Comparison of ENCODE assay signal across 9 mouse cellular contexts in genomic region chr17:28909252-28909941, GRCm38 (mm10). TPM values are rescaled to one million over a fixed set of nuclear protein-coding genes. Genes with fewer than 3 reads are reported as not detected.
DNase-seq lines count a peak whose midpoint lies in the region; ATAC-seq and TF ChIP-seq lines count a peak whose summit lies in the region.
"Had no signal": no experiment of that assay in that cellular context is flagged by ENCODE, and none has a peak within 500 bp of the region (broad histone marks: within the 10 kb centered on the region; RNA-seq: fewer than 3 reads in every experiment).

No protein-coding gene starts in this region.

- no peaks in the 10 kb centered on the region for H3K9me3 ChIP-seq in CH12.LX (replicated peaks; ENCODE audit: low read length)
- no peaks in the 10 kb centered on the region for H3K9me3 ChIP-seq in embryonic facial prominence, embryonic 12.5 days
- H3K9me3 ChIP-seq in hindbrain, embryonic 11.5 days (ENCODE audit: control insufficient read depth, low read length), result no peaks in the 10 kb centered on the region
- no peaks in the 10 kb centered on the region for H3K9me3 ChIP-seq in limb, embryonic 11.5 days (ENCODE audit: control insufficient read depth, low read length)
- H3K9me3 ChIP-seq in midbrain, embryonic 13.5 days, result no peaks in the 10 kb centered on the region

- no peak overlapping the region for H3K27ac ChIP-seq in CH12.LX (ENCODE audit: insufficient read depth, low read depth)
- H3K27ac ChIP-seq in embryonic facial prominence, embryonic 12.5 days, result no peak overlapping the region
- no peak overlapping the region for H3K27ac ChIP-seq in hindbrain, embryonic 11.5 days (ENCODE audit: low read depth, low read length)
- H3K27ac ChIP-seq in limb, embryonic 11.5 days (replicated peaks; ENCODE audit: low read depth, low read length), result no peak overlapping the region; the same call in 1 of the 2 replicates
- no peak overlapping the region for H3K27ac ChIP-seq in midbrain, embryonic 13.5 days

- no peak for TF ChIP-seq POLR2A in CH12.LX (IDR thresholded peaks at IDR 0.05; ENCODE audit: low read depth, low read length)

- H3K36me3 ChIP-seq in CH12.LX (replicated peaks in 1 of 2; ENCODE audit: control insufficient read depth in 1 of 2, insufficient read depth in 1 of 2, low read length in 1 of 2), result no peaks in the 10 kb centered on the region
- H3K36me3 ChIP-seq in embryonic facial prominence, embryonic 12.5 days, result no peaks in the 10 kb centered on the region
- no peaks in the 10 kb centered on the region for H3K36me3 ChIP-seq in hindbrain, embryonic 11.5 days (ENCODE audit: control insufficient read depth, insufficient read depth, low read length)
- no peaks in the 10 kb centered on the region for H3K36me3 ChIP-seq in limb, embryonic 11.5 days (ENCODE audit: control insufficient read depth, insufficient read depth, low read length)
- H3K36me3 ChIP-seq in midbrain, embryonic 13.5 days, result no peaks in the 10 kb centered on the region

- no peak for TF ChIP-seq EP300 in CH12.LX (IDR thresholded peaks at IDR 0.05; ENCODE audit: low read length)

- peak; percentile 16 for TF ChIP-seq RAD21 in CH12.LX (IDR thresholded peaks at IDR 0.05; ENCODE audit: low read depth, low read length)

- no peak overlapping the region for H3K4me3 ChIP-seq in CH12.LX (replicated peaks in 1 of 3; ENCODE audit: low read depth in 2 of 3, low read length in 2 of 3, poor library complexity in 1 of 3)
- peak overlapping the region; percentile 28 for H3K4me3 ChIP-seq in embryonic facial prominence, embryonic 12.5 days
- H3K4me3 ChIP-seq in hindbrain, embryonic 11.5 days (ENCODE audit: low read depth, low read length), result peak overlapping the region; percentile 10
- H3K4me3 ChIP-seq in limb, embryonic 11.5 days (ENCODE audit: low read depth, low read length), result peak overlapping the region; percentile 15
- H3K4me3 ChIP-seq in midbrain, embryonic 13.5 days (replicated peaks), result peak overlapping the region; percentile 19; the same call in 1 of the 2 replicates

- in situ Hi-C loops in CH12.LX (cut with MboI; ENCODE audit: low pct_ligation_motif_present, low pct_unique_long_range_greater_than_20kb, low sequenced_read_pairs), result loop anchor here (10.0 kb wide), 1 partner anchor 105 kb away; no protein-coding TSS in a partner anchor

- H3K9ac ChIP-seq in CH12.LX (ENCODE audit: insufficient read depth, low read depth), result no peak overlapping the region
- no peak overlapping the region for H3K9ac ChIP-seq in embryonic facial prominence, embryonic 12.5 days
- no peak overlapping the region for H3K9ac ChIP-seq in hindbrain, embryonic 11.5 days (ENCODE audit: low read depth, low read length)
- peak overlapping the region; percentile 51; the same call in 1 of the 2 replicates for H3K9ac ChIP-seq in limb, embryonic 11.5 days (ENCODE audit: low read length)
- no peak overlapping the region for H3K9ac ChIP-seq in midbrain, embryonic 13.5 days (replicated peaks)

- DNase-seq in cerebellum, postnatal 25 days, result peak; percentile 37 to 63
- no peak for DNase-seq in cerebellum, adult 8-10 months
- DNase-seq in CH12.LX (ENCODE audit: extremely low read depth), result no peak
- DNase-seq in hindbrain, embryonic 11.5 days (ENCODE audit: low spot score), result peak; percentile 76
- DNase-seq in limb, embryonic 11.5 days (ENCODE audit: low spot score), result peak; percentile 83
- peak; percentile 29 to 43 for DNase-seq in thymus, adult 18-20 months

- no peak for ATAC-seq in embryonic facial prominence, embryonic 12.5 days (ENCODE audit: insufficient number of reproducible peaks, insufficient read depth, low FRiP score, low TSS enrichment)
- no peak for ATAC-seq in hindbrain, embryonic 11.5 days (ENCODE audit: low FRiP score)
- ATAC-seq in limb, embryonic 11.5 days (ENCODE audit: insufficient number of reproducible peaks, low FRiP score, low TSS enrichment, low read depth), result no peak
- ATAC-seq in midbrain, embryonic 13.5 days, result no peak

- no peaks in the 10 kb centered on the region for H3K79me2 ChIP-seq in CH12.LX (replicated peaks; ENCODE audit: control insufficient read depth, extremely low read depth, insufficient read depth, poor library complexity, severe bottlenecking)

- H3K4me2 ChIP-seq in CH12.LX (ENCODE audit: insufficient read depth, low read depth, poor library complexity, severe bottlenecking), result no peak overlapping the region
- H3K4me2 ChIP-seq in embryonic facial prominence, embryonic 12.5 days (replicated peaks), result peak overlapping the region; percentile 51
- peak overlapping the region; percentile 42 for H3K4me2 ChIP-seq in hindbrain, embryonic 11.5 days (replicated peaks; ENCODE audit: low read depth, low read length)
- H3K4me2 ChIP-seq in limb, embryonic 11.5 days (ENCODE audit: low read depth, severe bottlenecking), result peak overlapping the region; percentile 37
- peak overlapping the region; percentile 39 for H3K4me2 ChIP-seq in midbrain, embryonic 13.5 days (replicated peaks)

- dilution Hi-C loops in CH12.LX (cut with MboI; ENCODE audit: extremely low pct_ligation_motif_present, extremely low pct_unique_long_range_greater_than_20kb, low sequenced_read_pairs), result no loop called here

- no peaks in the 10 kb centered on the region; a peak in 1 of 4 replicates for H3K4me1 ChIP-seq in CH12.LX (ENCODE audit: control insufficient read depth in 1 of 2, insufficient read depth in 2 of 2)
- peaks cover 20% of the 10 kb centered on the region for H3K4me1 ChIP-seq in embryonic facial prominence, embryonic 12.5 days
- 0 out of 2 replicates have a peak, but pooled peaks cover 5% of the 10 kb centered on the region for H3K4me1 ChIP-seq in hindbrain, embryonic 11.5 days (replicated peaks; ENCODE audit: control insufficient read depth, insufficient read depth, low read length)
- H3K4me1 ChIP-seq in limb, embryonic 11.5 days (ENCODE audit: control insufficient read depth, insufficient read depth, low read length), result 0 out of 2 replicates have a peak, but pooled peaks cover 3% of the 10 kb centered on the region
- H3K4me1 ChIP-seq in midbrain, embryonic 13.5 days (replicated peaks), result peaks cover 19% of the 10 kb centered on the region

- 7% methylated on average over 29 of the region's 29 CpGs for WGBS in embryonic facial prominence, embryonic 12.5 days
- WGBS in hindbrain, embryonic 11.5 days, result 8% methylated on average over 28 of the region's 29 CpGs
- 6% methylated on average over 29 of the region's 29 CpGs for WGBS in limb, embryonic 11.5 days
- 7% methylated on average over 29 of the region's 29 CpGs for WGBS in midbrain, embryonic 13.5 days

- H3K27me3 ChIP-seq in CH12.LX (replicated peaks), result peaks cover 4% of the 10 kb centered on the region
- H3K27me3 ChIP-seq in embryonic facial prominence, embryonic 12.5 days, result peaks cover 22% of the 10 kb centered on the region
- peaks cover 10% of the 10 kb centered on the region; the same call in 1 of the 2 replicates for H3K27me3 ChIP-seq in hindbrain, embryonic 11.5 days (ENCODE audit: control insufficient read depth, insufficient read depth, low read length)
- H3K27me3 ChIP-seq in limb, embryonic 11.5 days (ENCODE audit: control insufficient read depth, insufficient read depth, low read length), result peaks cover 14% of the 10 kb centered on the region; the same call in 1 of the 2 replicates
- peaks cover 14% of the 10 kb centered on the region for H3K27me3 ChIP-seq in midbrain, embryonic 13.5 days

- peak in 1 of 2 experiments; percentile 60; a peak in 2 of 4 replicates for TF ChIP-seq CTCF in CH12.LX (conservative IDR thresholded peaks at IDR 0.05 in 1 of 2, IDR thresholded peaks at IDR 0.05 in 1 of 2; ENCODE audit: low read depth in 2 of 2, low read length in 2 of 2)

TF ChIP-seq in CH12.LX, 34 proteins besides CTCF, POLR2A, EP300 and RAD21:
- TF ChIP-seq SMC3 (IDR thresholded peaks at IDR 0.05; ENCODE audit: low read depth, low read length) (peak; percentile 43), IRF4 (IDR thresholded peaks at IDR 0.05; ENCODE audit: low read depth, low read length) (no peak)

RNA-seq across cellular contexts. Expression of gene 4930539E08Rik, which starts 5.7 kb away (rescaled TPM):
- total RNA-seq in CH12.LX (2012; rRNA removed) (1.4 TPM in 2 replicates), CH12.LX (2014; rRNA removed) (0.57 and 0.62 TPM in 2 replicates)
- 1.2 and 1.4 TPM in 2 replicates for polyA plus RNA-seq in CH12.LX (2012; ENCODE audit: insufficient read length, low read depth)
- 0.13 and 0.15 TPM in 2 replicates for polyA plus RNA-seq in embryonic facial prominence, embryonic 12.5 days (2016; fragmentation: Nextera tagmentation; extraction: Ambion mirVana)
- 0.03 TPM in 1 of 2 replicates, not detected in the other for polyA plus RNA-seq in hindbrain, embryonic 11.5 days (2014; fragmentation: Nextera tagmentation; extraction: Ambion mirVana)
- polyA plus RNA-seq in limb, embryonic 11.5 days (2014; fragmentation: Nextera tagmentation; extraction: Ambion mirVana), result 0.07 and 0.29 TPM in 2 replicates
- polyA plus RNA-seq in midbrain, embryonic 13.5 days (2015; fragmentation: Nextera tagmentation; extraction: Ambion mirVana), result 0.44 and 1.1 TPM in 2 replicates

RNA-seq across cellular contexts. Expression of gene Pxt1, which starts 34.2 kb away (rescaled TPM):
- total RNA-seq in CH12.LX (2012; rRNA removed) (not detected in 2 replicates), CH12.LX (2014; rRNA removed) (not detected in 2 replicates)
- not detected in 2 replicates for polyA plus RNA-seq in CH12.LX (2012; ENCODE audit: insufficient read length, low read depth)
- polyA plus RNA-seq in embryonic facial prominence, embryonic 12.5 days (2016; fragmentation: Nextera tagmentation; extraction: Ambion mirVana), result not detected in 2 replicates
- polyA plus RNA-seq in hindbrain, embryonic 11.5 days (2014; fragmentation: Nextera tagmentation; extraction: Ambion mirVana), result 0.34 TPM in 1 of 2 replicates, not detected in the other
- polyA plus RNA-seq in limb, embryonic 11.5 days (2014; fragmentation: Nextera tagmentation; extraction: Ambion mirVana), result not detected in 2 replicates
- polyA plus RNA-seq in midbrain, embryonic 13.5 days (2015; fragmentation: Nextera tagmentation; extraction: Ambion mirVana), result not detected in 2 replicates
- total RNA-seq: left cerebral cortex, postnatal 25 days had no signal

RNA-seq across cellular contexts. Expression of gene Kctd20, which starts 42.4 kb away (rescaled TPM):
- total RNA-seq in CH12.LX (2012; rRNA removed) (40.1 and 41.3 TPM in 2 replicates), CH12.LX (2014; rRNA removed) (62.9 and 68.5 TPM in 2 replicates)
- 68.6 and 85.2 TPM in 2 replicates for polyA plus RNA-seq in CH12.LX (2012; ENCODE audit: insufficient read length, low read depth)
- 122 and 127 TPM in 2 replicates for polyA plus RNA-seq in embryonic facial prominence, embryonic 12.5 days (2016; fragmentation: Nextera tagmentation; extraction: Ambion mirVana)
- polyA plus RNA-seq in hindbrain, embryonic 11.5 days (2014; fragmentation: Nextera tagmentation; extraction: Ambion mirVana), result 81.7 and 94.8 TPM in 2 replicates
- 106 and 114 TPM in 2 replicates for polyA plus RNA-seq in limb, embryonic 11.5 days (2014; fragmentation: Nextera tagmentation; extraction: Ambion mirVana)
- polyA plus RNA-seq in midbrain, embryonic 13.5 days (2015; fragmentation: Nextera tagmentation; extraction: Ambion mirVana), result 97.3 and 97.9 TPM in 2 replicates

RNA-seq across cellular contexts. Expression of gene Pnpla1, which starts 51.2 kb away (rescaled TPM):
- not detected in 2 replicates for total RNA-seq in CH12.LX (2012; rRNA removed)
- not detected in 2 replicates for total RNA-seq in CH12.LX (2014; rRNA removed)
- not detected in 2 replicates for polyA plus RNA-seq in CH12.LX (2012; ENCODE audit: insufficient read length, low read depth)
- polyA plus RNA-seq in embryonic facial prominence, embryonic 12.5 days (2016; fragmentation: Nextera tagmentation; extraction: Ambion mirVana), result 0.05 and 0.06 TPM in 2 replicates
- polyA plus RNA-seq in hindbrain, embryonic 11.5 days (2014; fragmentation: Nextera tagmentation; extraction: Ambion mirVana), result not detected in 2 replicates
- polyA plus RNA-seq in limb, embryonic 11.5 days (2014; fragmentation: Nextera tagmentation; extraction: Ambion mirVana), result not detected in 2 replicates
- not detected in 2 replicates for polyA plus RNA-seq in midbrain, embryonic 13.5 days (2015; fragmentation: Nextera tagmentation; extraction: Ambion mirVana)

Comparison
In these comparisons a context has a peak if more than half of its experiments do, and no peak if none do; other contexts are left out.
1. DNase-seq: peak in cerebellum, postnatal 25 days (2 of 2), hindbrain, embryonic 11.5 days (single experiment), limb, embryonic 11.5 days (single experiment) and thymus, adult 18-20 months (2 of 2); none in cerebellum, adult 8-10 months (single experiment) and CH12.LX (single experiment).
2. H3K4me3 ChIP-seq: peak in embryonic facial prominence, embryonic 12.5 days (single experiment), hindbrain, embryonic 11.5 days (single experiment), limb, embryonic 11.5 days (single experiment) and midbrain, embryonic 13.5 days (single experiment); none in CH12.LX (0 of 3).